Mouse (Mus musculus) telencephalon, adult 2 months (tissue): Measurements from ENCODE around the gene Abca4.
"Not testable (repeated sequence)": the region's sequence is repeated elsewhere in the genome, so short reads cannot be mapped to it uniquely, and the experiment has no call there.

Experiments used
- DNase-seq: peaks from one replicate; pipeline ENCODE4 v3.0.0-alpha.2; 2011; ENCODE audit warnings: low read depth, low spot score

Abca4 gene

GRCm38 (mm10) chr3:122210846-122211245, 166.6 kb downstream of the Abca4 start:
- DNase-seq, result no peak

GRCm38 (mm10) chr3:122211446-122212125, 167.3 kb downstream of the Abca4 start:
- no peak for DNase-seq

- DNase-seq, result no peak
These were observed 177.2 kb downstream of the Abca4 start for GRCm38 (mm10) chr3:122221240-122222036.

GRCm38 (mm10) chr3:122226972-122227371, 182.7 kb downstream of the Abca4 start:
- not testable (repeated sequence) for DNase-seq
